Mouse (Mus musculus): ENCODE measurements around the gene Dbn1.
A peak's percentile ranks its signal among the peaks of the same experiment; 100 is the strongest.

Gene Dbn1

GRCm38 (mm10) chr13:55478036-55478435, 9.9 kb downstream of the Dbn1 start:
- DNase-seq (ENCODE audit: low spot score in 2 of 2) = no peak

- no peak for DNase-seq (ENCODE audit: low spot score in 2 of 2)
Observed at GRCm38 (mm10) chr13:55477492-55477891, 10.4 kb downstream of the Dbn1 start.

DNA sequence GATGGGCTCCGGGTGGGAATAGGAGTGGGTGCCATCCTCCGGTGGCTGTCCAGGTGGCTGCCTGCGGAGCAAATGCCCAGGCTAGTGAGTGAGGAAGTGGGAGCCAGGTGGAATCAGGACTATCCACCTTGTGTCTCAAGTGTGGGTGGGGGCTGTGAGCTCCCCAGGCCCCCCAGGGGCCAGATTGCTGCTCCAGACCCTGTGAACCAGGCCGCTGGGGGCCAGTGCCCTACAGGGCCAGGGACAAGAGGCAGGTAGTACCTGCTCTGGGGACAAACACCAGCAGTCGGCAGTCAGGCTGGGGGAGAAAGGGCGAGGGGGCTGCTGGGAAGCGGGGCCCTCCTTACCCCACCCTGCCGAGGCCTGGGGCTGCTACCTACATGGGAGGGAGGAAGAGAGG, 11.7 kb downstream of the Dbn1 start:
- DNase-seq (ENCODE audit: low spot score in 2 of 2) = no peak

DNA sequence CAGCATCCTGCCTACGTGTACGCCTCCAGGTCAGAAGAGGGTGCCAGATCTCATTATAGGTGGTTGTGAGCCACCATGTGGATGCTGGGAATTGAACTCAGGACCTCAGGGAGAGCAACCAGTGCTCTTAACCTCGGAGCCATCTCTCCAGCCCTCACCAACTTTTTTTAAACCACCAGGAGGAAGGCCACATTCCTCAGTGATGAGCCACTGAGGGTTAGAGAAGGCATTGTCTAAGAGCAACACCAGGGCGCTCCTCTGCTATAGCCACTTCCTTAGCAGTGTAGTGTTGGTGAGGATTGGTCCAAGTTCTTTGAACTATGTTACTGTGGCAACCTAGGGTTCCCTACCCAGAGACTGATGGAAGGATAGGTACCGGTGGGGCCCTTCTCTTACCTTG, 12.2 kb downstream of the Dbn1 start:
- no peak for DNase-seq (ENCODE audit: low spot score in 2 of 2)

DNA sequence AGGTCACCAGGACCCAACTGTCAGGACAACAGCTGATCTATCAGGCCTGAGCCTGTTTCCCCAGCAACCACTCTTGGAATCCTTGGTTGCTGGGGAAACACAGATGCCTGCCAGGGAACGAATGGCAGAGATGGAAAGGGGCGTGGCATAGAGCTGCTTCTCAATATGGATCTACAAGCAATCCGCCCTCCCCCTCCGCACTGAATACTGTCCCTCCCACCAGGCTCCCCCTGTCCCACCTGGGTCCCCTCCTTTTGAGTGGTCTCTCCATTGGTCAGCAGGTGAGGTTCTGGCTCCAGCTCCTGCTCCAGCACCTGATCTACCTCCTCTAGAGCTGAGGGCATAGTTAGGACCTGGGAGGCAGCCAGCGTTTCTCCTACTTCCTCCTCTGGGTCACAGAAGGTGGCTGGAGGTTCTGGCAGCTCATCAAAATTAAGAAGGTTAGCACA, 13.3 kb downstream of the Dbn1 start:
- no peak for DNase-seq (ENCODE audit: low spot score in 2 of 2)

DNA sequence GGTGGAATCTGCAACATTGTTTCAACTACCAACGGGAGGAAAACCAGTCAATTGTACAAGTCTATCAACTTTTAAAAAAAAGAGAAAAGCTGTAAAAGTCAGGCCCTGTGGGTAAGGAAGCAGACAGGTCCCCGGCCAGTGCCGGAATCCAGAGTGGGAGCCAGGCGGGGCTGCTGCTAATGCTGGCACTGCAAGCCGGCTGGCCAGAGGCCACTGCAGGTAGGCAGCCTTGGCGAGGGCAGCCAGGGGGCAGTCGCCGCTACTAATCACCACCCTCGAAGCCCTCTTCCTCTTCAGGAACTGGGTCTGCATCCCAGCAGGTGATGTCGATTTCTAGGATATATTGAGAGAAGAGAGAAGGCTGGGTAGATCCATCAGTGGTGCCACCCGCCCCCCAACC, 13.9 kb downstream of the Dbn1 start:
- no peak for DNase-seq (ENCODE audit: low spot score in 2 of 2)

- DNase-seq (ENCODE audit: low spot score in 2 of 2) = no peak
Observed at GRCm38 (mm10) chr13:55473076-55473831, 14.7 kb downstream of the Dbn1 start.

GRCm38 (mm10) chr13:55472132-55473022, 15.5 kb downstream of the Dbn1 start:
- no peak for DNase-seq (ENCODE audit: low spot score in 2 of 2)

DNA sequence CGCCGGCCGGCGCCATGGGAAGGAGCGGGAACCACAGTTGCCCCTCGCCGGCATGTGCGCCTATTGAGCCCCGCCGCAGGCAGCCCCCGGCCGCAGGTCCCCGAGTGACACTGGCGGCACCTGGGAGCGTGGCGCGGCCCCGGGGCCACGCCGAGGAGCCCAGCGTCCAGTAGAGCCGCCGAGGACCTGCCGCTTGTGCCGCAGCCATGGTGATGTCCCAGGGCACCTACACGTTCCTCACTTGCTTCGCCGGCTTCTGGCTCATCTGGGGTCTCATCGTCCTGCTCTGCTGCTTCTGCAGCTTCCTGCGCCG, 16.1 kb downstream of the Dbn1 start:
- no peak for DNase-seq (ENCODE audit: low spot score in 2 of 2)

DNA sequence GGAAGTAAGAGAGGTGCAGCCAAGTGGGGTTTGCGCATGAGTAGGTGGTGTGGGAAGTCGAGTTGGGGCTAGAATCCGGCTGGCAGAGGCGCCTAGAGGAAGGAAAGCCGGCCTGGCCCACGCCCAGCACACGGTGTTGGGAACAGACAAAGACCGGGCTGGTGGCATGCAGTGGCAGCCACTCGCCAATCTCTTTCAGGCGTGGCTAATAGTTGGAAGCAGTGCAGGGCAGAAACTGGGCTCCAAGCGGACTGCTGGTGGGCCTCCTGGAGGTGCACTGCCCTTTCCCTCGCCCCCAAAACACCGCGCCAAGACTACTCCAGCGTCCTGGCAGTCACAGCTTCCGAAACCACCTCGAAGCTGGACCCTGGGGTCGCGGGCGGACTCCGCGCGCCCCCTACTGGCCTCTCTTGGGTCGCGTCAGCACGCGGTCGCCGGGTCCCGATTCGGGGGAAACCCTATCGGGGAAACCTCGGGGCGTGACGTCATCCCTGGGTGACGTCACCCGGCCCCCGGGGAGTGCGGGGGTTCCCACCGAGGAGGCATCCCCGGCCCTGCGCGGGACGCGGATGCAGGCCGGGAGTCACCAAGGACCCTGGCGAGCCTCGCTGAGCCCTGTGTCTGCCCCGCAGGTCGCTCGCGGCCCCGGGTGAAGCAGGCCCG, 16.6 kb downstream of the Dbn1 start:
- DNase-seq (ENCODE audit: low spot score in 2 of 2) = peak; percentile 70 to 78

DNA sequence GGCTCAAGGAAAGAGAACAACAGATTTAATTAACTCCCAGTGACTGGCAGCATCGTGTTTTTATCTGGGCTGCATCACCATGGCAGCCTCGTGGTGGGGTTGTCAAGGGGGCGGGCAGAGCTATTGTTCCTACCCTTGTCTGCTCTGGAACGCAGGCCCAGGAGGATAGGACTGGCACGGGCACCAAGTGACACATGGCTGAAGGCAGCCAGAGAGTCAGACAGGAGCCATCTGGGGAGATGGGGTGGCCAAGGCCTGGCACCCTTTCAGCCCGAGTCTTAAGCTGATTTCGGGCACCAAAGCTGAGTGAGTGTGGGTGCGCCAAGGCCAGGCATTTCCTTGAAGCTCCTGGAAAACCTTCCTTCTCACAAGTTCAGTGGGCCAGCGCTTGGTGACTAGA, 17.5 kb downstream of the Dbn1 start:
- DNase-seq (ENCODE audit: low spot score in 2 of 2) = no peak

DNA sequence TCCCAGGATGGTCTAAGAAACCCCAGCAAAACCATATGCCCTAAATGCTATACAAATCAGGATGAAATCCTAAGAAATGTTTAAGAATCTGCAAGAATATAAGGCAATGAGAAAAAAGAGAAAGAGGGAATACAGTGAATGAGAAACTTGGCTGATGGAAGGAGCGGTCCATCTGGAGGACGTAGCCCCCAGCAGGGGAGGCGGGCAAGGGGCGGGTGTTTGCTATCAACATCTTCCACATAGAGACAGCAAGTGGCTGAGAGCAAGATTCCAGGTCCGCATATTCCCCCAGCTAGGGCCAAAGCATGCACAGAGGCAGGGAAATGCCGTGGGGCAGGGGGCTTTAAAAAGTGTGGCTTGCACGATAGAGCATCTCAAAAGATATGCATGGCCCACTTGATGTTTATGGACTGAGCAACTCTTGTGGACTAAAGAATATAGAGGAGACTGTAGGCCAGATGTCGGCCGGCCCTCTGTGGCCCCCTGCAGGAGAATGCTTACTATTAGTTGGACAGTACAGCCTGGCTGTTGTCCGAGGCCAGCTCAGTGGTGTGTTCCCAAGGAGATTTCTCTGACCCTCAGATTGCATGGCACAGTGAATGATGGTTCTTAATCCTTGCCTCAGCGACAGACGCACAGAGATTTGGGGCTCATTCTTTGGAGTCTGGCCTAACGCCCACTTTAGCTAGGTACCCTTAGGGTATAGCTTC, 18.9 kb downstream of the Dbn1 start:
- DNase-seq (ENCODE audit: low spot score in 2 of 2) = no peak

- no peak for DNase-seq (ENCODE audit: low spot score in 2 of 2)
Observed at GRCm38 (mm10) chr13:55465830-55466440, 22.0 kb downstream of the Dbn1 start.

DNA sequence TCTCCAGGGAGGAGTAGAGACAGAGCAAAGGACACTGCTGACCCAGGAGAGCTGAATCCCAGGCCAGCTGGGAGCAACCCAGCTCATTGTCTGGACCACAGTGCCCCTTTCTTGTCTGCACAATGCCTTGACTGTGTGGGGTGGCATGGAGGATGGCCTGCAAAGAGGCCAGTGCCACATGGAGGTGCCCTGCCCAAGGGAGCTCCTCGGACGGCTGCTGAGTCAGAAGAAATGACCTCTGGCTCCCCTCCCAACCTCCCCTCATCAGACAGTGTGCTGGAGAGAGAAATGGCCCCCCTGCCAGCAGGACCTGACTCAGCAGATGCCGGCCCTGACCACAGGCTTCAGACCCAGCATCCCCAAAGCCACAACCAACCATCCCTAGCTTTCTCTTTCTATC, 22.7 kb downstream of the Dbn1 start:
- DNase-seq (ENCODE audit: low spot score in 2 of 2) = no peak

DNA sequence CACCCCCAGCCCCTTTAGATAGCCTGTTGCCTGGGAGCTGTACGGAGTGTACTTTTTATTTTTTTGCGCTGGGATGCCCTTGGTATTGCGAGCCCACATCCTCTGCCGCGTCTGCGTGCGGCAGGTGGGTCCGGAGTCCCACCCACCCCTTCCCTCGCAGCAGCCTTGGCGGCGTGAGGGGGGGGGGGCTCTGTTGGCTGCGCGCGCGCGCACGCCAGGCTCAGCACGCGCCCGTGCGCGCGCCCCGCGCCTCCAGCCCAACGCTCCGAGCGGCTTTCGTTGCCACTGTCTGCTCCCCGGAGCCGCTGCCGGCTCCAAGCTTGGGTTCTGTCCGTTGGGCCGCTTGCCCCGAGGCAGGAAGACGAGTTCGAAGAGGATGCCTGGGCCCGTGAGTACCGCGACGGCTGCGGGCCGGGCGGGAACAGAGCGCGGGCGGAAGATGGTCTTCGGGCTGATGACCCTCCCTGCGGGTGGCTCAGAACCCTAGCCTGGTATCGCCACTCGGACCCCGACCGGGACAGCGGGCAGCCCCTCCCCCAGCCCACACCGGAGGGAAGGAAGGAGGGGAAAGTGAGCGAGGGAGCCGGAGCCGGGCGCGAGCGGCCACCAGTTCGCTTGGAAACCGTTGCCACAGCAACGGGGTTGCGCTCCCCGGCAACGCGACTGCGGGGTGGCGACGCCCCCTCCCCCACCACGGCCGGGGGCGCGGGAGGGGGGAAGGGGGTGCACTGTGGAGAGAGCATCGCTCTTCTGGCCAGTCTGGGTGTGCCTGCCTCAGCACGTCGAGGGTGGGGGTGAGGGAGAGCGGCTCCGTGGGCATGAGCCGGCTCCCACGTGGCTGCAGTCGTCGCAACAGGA, 23.7 kb downstream of the Dbn1 start, which contains the start of gene Prr7:
Gene Prr7, plus strand, starts transcription at position 241 of the 858 bp plus-strand sequence.
- peak in 1 of 2 experiments; percentile 38 for DNase-seq (ENCODE audit: low spot score in 2 of 2)

GRCm38 (mm10) chr13:55463399-55464026, 24.4 kb downstream of the Dbn1 start:
- DNase-seq (ENCODE audit: low spot score in 2 of 2) = no peak

GRCm38 (mm10) chr13:55462965-55463364, 24.9 kb downstream of the Dbn1 start:
- DNase-seq (ENCODE audit: low spot score in 2 of 2) = no peak

- no peak for DNase-seq (ENCODE audit: low spot score in 2 of 2)
Observed at GRCm38 (mm10) chr13:55451785-55452549, 35.9 kb downstream of the Dbn1 start.

DNA sequence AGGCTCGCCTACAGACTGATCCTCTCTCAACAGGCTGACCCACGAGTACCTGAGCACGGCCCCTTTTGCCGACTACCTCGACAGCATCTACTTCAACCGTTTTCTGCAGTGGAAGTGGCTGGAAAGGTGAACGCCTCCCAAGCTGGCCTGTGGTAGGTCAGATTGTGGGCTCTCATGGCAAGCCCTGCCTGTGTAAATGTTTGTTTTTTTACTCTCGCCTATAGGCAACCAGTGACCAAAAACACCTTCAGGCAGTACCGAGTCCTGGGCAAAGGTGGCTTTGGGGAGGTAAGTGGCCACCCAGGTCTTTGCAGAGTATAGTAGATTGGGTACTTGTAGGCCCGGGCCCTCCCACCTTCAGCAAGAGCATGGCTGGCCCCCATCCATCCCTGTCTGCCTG, 36.6 kb downstream of the Dbn1 start:
- DNase-seq (ENCODE audit: low spot score in 2 of 2) = no peak
